Mouse (Mus musculus) telencephalon, adult 2 months (tissue): ENCODE measurements at regions not wholly inside any gene's neighbourhood (a gene's known extent, or its start where the extent isn't known, plus 50 kb on each side); places are given as distances from the start of the nearest gene placed in this dataset.
A peak's percentile ranks its signal among the peaks of the same experiment; 100 is the strongest.

Experiments used
- DNase-seq: peaks from one replicate; pipeline ENCODE4 v3.0.0-alpha.2; 2011; ENCODE audit warnings: low read depth, low spot score

DNA sequence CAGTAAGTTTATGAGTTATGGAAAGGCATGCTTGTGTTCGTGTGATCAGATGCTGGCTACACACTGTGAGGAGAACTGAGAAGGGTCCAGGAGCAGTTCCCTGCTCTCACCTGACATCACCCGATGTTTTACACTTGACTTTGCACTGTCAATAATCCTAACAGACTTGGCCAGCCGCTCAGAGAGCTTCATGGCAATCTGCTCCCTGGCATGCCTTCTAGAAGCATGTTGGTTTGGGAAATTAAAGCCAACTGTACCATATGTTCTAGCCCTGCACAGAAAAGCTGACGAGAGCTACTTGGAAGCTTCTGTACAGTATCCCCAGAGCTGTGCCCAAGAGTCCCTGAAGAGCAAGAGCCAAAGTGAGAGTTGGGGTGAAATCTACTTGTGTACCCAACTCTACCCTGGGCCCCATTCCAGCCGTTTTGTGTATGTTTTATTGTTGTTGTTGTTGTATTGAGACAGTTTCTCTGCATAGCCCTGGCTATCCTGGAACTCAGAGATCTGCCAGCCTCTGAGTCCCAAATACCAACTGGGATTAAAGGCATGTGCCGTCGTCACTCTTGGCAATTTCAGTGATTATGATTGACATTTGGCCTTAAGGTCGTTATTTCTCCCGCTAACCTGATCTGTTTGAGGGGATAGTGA is 56.5 kb upstream of the Cnksr3 start:
- peak; percentile 67 for DNase-seq

DNA sequence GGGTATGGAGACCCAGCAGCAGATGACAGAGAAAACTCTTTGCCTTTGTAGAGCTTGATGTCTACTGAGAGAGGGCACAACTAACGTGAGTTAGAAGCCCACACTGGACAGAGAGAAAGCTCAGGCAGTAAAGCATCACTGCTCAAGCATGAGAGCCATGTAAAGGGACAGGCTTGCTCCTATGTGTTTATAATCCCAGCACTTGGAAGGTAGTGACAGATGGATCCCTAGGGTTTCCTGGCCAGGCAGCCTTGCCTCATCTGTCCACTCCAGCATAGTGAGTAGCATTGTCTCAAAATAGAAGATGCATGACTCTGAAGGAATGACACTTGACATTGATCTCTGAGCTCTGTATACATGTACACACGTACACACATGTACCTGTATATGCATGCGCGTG is 55.9 kb upstream of the Cnksr3 start:
- DNase-seq, result no peak

DNA sequence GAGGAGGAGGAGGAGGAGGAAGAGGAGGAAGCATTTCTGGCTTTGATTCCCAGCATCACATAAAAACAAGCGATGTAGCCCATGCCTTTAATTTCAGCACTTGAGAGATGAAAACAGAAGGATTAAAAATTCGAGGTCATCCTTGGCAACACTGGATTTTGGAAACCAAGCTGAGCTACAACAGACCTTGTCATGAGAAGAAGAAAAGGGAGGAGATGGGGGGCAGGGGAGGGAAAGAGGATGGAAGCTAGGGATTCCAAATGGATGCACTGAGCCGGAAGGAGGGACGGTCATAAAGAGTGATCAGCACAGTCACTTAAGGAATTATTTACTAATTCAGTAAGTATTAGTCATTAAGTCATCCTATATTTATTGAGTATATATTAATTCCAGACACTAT is 55.1 kb upstream of the Cnksr3 start:
- DNase-seq, result no peak

DNA sequence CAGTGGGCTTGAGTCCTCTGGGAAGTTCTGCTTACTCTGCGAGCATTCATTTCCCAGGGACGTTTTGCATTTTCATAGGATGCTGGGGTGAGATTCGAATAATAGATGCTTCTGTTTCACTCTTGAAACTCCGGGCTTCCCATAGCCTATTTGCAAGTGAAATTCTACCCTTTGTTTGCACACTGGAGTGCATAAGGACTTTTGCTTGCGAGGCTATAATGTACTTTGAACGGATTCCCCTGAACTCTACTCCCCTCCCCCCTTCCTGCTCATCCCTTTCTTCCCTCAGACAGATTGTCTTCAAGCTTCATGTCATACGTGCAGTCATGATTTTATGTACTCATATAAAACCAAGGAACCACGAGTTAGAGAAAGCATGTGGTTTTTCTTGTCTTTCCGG is 53.4 kb upstream of the Cnksr3 start:
- no peak for DNase-seq

DNA sequence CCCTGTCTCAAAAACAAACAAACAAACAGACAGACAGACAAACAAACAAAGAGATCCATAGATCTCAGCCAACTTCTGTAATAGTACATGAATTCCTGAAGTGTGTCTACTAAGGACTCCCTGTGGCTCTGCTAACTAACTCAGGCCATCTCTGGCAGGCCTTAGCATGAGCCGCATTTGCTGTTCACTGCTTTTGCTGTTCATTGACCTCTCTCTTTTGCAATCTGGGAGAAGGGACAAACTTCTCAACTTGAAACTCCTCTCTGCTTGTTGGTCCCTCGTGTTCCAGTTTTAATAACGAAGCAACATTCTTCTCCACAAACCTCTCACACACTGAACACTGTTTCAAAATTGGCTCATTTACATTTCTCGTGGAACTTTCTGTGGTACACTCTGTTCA is 52.7 kb upstream of the Cnksr3 start:
- DNase-seq, result no peak
